Mouse (Mus musculus) heart, embryonic 15.5 days (tissue): Measurements from ENCODE around the gene Col18a1. TPM values are rescaled to one million over a fixed set of nuclear protein-coding genes. Genes with fewer than 3 reads are reported as not detected.

Experiments
- ATAC-seq: fragments of 200-750 bp; cut with Nextera tagmentation; replicated peaks from 2 replicates; pipeline ENCODE4 v1.8.0; 2017; ENCODE audit warnings: low read depth, moderate TSS enrichment; ENCODE audit not compliant: insufficient number of reproducible peaks, insufficient read depth, low FRiP score
- H3K27ac ChIP-seq: fragments of 300-500 bp; sonication (generic); 2 replicates; pipeline ENCODE4 v1.5.1; 2015; ENCODE audit warnings: mild to moderate bottlenecking, inconsistent platforms
- H3K27me3 ChIP-seq: fragments of 300-500 bp; sonication (generic); 2 replicates; pipeline ENCODE4 v1.6.1; 2015; ENCODE audit warnings: inconsistent platforms
- H3K36me3 ChIP-seq: fragments of 300-500 bp; sonication (generic); 2 replicates; pipeline ENCODE4 v1.6.1; 2015; ENCODE audit warnings: mild to moderate bottlenecking, inconsistent platforms
- H3K4me1 ChIP-seq: fragments of 300-500 bp; sonication (generic); replicated peaks from 2 replicates; pipeline ENCODE4 v1.6.1; 2015; ENCODE audit warnings: inconsistent platforms
- H3K4me2 ChIP-seq: fragments of 300-500 bp; sonication (generic); 2 replicates; pipeline ENCODE4 v1.6.1; 2015; ENCODE audit warnings: inconsistent platforms, mild to moderate bottlenecking, moderate library complexity
- H3K4me3 ChIP-seq: fragments of 300-500 bp; sonication (generic); 2 replicates; pipeline ENCODE4 v1.5.1; 2015; ENCODE audit warnings: mild to moderate bottlenecking, inconsistent platforms
- H3K9ac ChIP-seq: fragments of 300-500 bp; sonication (generic); 2 replicates; pipeline ENCODE4 v1.6.1; 2015; ENCODE audit warnings: mild to moderate bottlenecking, inconsistent platforms
- H3K9me3 ChIP-seq: fragments of 300-500 bp; sonication (generic); replicated peaks from 2 replicates; pipeline ENCODE4 v1.6.1; 2016; ENCODE audit warnings: inconsistent platforms
- WGBS: fragments of 180-500 bp; shearing (Covaris S2); methylation state at CpG from one replicate; pipeline ENCODE4 v1.1.7; 2015; ENCODE audit warnings: mixed read lengths; 5-methylcytosine and 5-hydroxymethylcytosine counted together
- polyA plus RNA-seq: library from polyadenylated mRNA; unstranded; fragments of >200 nt; fragmentation: Nextera tagmentation; extraction: Ambion mirVana; gene quantifications from 2 replicates; pipeline ENCODE4 v1.2.1, GENCODE M21; 2015

Col18a1 gene
- polyA plus RNA-seq, 1 experiment from 2014 or later = 108 TPM

DNA sequence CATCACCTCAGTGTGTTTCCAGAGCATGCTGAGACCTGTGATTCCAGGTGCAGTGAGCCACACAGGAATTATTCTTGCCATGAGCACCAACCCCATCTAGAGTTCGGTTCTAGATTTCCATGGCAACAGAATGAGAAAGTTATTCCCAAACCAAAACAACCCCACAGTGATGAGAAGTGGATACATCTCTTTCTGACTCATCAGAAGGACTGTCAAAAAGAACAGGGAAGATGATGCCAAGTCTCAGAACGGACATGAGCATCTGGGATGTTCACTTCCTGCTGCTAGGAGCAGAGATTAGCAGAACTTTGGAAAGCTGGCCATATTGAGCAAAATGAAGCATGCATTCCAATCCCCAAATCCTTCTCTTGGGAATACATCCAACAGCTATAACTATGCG is 13.8 kb upstream of the Col18a1 start:
- Histone ChIP-seq H3K4me3 (no peak overlapping the region), H3K4me1 (no peaks in the 10 kb centered on the region), H3K9me3 (no peaks in the 10 kb centered on the region), H3K36me3 (no peaks in the 10 kb centered on the region), H3K27me3 (no peaks in the 10 kb centered on the region), H3K27ac (no peak overlapping the region), H3K9ac (no peak overlapping the region), H3K4me2 (no peak overlapping the region)
- WGBS = 69% methylated on average over 3 of the region's 3 CpGs
- ATAC-seq = no peak

DNA sequence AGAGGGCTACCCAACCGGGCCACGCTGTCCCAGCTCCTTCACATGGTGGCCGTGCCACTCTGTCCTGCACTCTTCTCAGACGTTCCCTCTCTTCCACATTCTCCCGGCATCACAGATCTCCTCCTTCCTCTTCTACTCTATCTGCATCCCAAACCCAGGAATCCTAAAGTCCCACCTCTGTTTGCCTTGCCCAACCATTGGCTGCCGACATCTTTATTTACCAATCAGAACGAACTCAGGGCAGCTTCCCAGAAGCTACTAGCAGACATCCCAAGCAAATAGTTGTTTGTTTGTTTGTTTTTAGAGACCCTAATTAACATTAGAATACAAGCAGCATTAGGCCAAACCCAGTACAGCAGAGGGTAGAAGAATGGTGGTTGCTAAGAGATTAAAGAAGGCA is 12.3 kb upstream of the Col18a1 start:
- H3K36me3 ChIP-seq = no peaks in the 10 kb centered on the region
- H3K9me3 ChIP-seq = no peaks in the 10 kb centered on the region
- H3K4me3 ChIP-seq = no peak overlapping the region
- 73% methylated on average over 7 of the region's 7 CpGs for WGBS
- no peak overlapping the region for H3K27ac ChIP-seq
- H3K4me2 ChIP-seq = no peak overlapping the region
- no peaks in the 10 kb centered on the region for H3K27me3 ChIP-seq
- H3K4me1 ChIP-seq = no peaks in the 10 kb centered on the region
- no peak for ATAC-seq
- no peak overlapping the region for H3K9ac ChIP-seq

DNA sequence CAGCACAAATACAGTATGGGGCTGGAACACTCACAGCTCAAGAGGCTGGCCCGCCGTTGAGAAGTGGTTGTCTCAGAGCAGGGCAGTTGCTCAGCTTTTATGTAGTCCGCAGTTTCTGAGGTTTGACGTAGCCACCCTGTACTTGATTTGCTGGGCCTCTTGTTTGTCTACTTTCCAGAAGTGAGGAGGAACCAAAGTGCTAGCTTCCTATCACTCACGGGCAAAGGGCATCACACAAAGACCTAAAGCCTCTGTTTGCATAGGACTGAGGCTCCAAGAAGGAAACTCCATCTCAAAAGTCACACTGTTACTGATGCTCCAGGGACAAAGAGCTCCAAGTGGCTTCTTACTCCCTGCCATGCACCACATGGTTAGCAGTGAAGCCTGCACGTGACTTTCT is 4.1 kb upstream of the Col18a1 start:
- Histone ChIP-seq H3K9me3 (no peaks in the 10 kb centered on the region), H3K27ac (no peak overlapping the region), H3K36me3 (no peaks in the 10 kb centered on the region), H3K27me3 (peaks cover 16% of the 10 kb centered on the region), H3K4me1 (peaks cover 20% of the 10 kb centered on the region), H3K4me3 (no peak overlapping the region), H3K4me2 (no peak overlapping the region), H3K9ac (no peak overlapping the region)
- WGBS = 86% methylated on average over 6 of the region's 6 CpGs
- no peak for ATAC-seq

GRCm38 (mm10) chr10:77165318-77165945 is 916 bp downstream of the Col18a1 start:
- ATAC-seq = peak; percentile 29
- Histone ChIP-seq H3K4me1 (peaks cover 38% of the 10 kb centered on the region), H3K36me3 (no peaks in the 10 kb centered on the region)

DNA sequence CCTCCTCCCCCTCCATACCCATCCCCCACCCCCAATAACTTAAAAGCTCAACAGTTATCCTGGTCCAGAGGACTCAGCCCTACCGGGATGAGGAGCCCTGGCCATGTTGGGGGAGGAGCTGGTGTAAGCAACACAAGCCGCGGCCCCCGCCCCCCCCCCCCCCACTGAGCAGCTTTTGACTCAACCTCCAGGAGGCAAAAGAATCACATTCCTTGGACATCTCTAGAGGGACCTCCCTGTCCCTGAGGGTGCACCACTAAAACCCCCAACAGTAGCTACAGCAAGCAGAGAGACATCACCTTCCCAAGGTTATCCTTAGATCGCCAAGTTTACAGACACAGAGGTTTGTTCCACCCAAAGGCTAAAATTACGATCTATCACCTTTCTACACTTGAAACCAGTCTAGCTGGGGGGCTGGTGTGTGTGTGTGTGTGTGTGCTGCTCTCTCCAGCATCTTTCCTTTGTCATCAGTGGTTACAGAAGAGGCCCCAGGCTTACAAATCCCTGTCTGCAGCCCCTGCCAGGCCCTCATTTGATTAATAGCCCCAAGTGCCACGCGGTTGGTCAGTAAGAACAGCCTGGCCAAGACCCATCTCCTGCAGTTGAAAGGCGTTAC is 1.8 kb downstream of the Col18a1 start:
- H3K36me3 ChIP-seq = no peaks in the 10 kb centered on the region
- ATAC-seq = no peak
- H3K4me2 ChIP-seq = peak overlapping the region; percentile 98
- peaks cover 47% of the 10 kb centered on the region for H3K4me1 ChIP-seq
- H3K9me3 ChIP-seq = no peaks in the 10 kb centered on the region
- no peak overlapping the region; the same call in 1 of the 2 replicates for H3K9ac ChIP-seq
- H3K27ac ChIP-seq = no peak overlapping the region
- WGBS = 21% methylated on average over 9 of the region's 9 CpGs
- peak overlapping the region; percentile 67 for H3K4me3 ChIP-seq
- H3K27me3 ChIP-seq = peaks cover 16% of the 10 kb centered on the region

More at GRCm38 (mm10) chr10:77165318-77165945, 916 bp downstream of the Col18a1 start:
- Histone ChIP-seq H3K27me3 (peaks cover 16% of the 10 kb centered on the region), H3K9ac (peak overlapping the region; percentile 67), H3K4me3 (peak overlapping the region; percentile 67), H3K9me3 (no peaks in the 10 kb centered on the region), H3K4me2 (peak overlapping the region; percentile 98), H3K27ac (peak overlapping the region; percentile 55)
- WGBS = under 1% methylated on average over 40 of the region's 40 CpGs

- H3K36me3 ChIP-seq = no peaks in the 10 kb centered on the region
- no peak overlapping the region for H3K27ac ChIP-seq
- no peaks in the 10 kb centered on the region for H3K9me3 ChIP-seq
- H3K27me3 ChIP-seq = peaks cover 16% of the 10 kb centered on the region
- H3K4me3 ChIP-seq = peak overlapping the region; percentile 67
- peaks cover 52% of the 10 kb centered on the region for H3K4me1 ChIP-seq
- H3K4me2 ChIP-seq = peak overlapping the region; percentile 98
- 54% methylated on average over 5 of the region's 5 CpGs for WGBS
- no peak for ATAC-seq
- no peak overlapping the region for H3K9ac ChIP-seq
Observed at GRCm38 (mm10) chr10:77164041-77164436, 2.3 kb downstream of the Col18a1 start.

- H3K4me2 ChIP-seq = peak overlapping the region; percentile 98
- H3K27me3 ChIP-seq = peaks cover 16% of the 10 kb centered on the region
- H3K4me3 ChIP-seq = peak overlapping the region; percentile 67; the same call in 1 of the 2 replicates
- no peak for ATAC-seq
- peaks cover 57% of the 10 kb centered on the region for H3K4me1 ChIP-seq
- no peak overlapping the region for H3K9ac ChIP-seq
- 0 out of 2 replicates have a peak overlapping the region, but pooled peaks have one; percentile 20 for H3K27ac ChIP-seq
- H3K9me3 ChIP-seq = no peaks in the 10 kb centered on the region
- H3K36me3 ChIP-seq = no peaks in the 10 kb centered on the region
- WGBS = 63% methylated on average over 4 of the region's 4 CpGs
Observed at GRCm38 (mm10) chr10:77163392-77163977, 2.9 kb downstream of the Col18a1 start.

- H3K36me3 ChIP-seq = no peaks in the 10 kb centered on the region
- peak overlapping the region; percentile 40 for H3K4me2 ChIP-seq
- peak overlapping the region; percentile 72 for H3K27ac ChIP-seq
- H3K9ac ChIP-seq = no peak overlapping the region
- peak; percentile 78 for ATAC-seq
- peaks cover 68% of the 10 kb centered on the region for H3K4me1 ChIP-seq
- 10% methylated on average over 8 of the region's 8 CpGs for WGBS
- no peaks in the 10 kb centered on the region for H3K9me3 ChIP-seq
- H3K27me3 ChIP-seq = no peaks in the 10 kb centered on the region
- no peak overlapping the region for H3K4me3 ChIP-seq
Observed at GRCm38 (mm10) chr10:77159573-77159972, 6.8 kb downstream of the Col18a1 start.

- H3K4me2 ChIP-seq = peak overlapping the region; percentile 40
- H3K9me3 ChIP-seq = no peaks in the 10 kb centered on the region
- no peak overlapping the region for H3K9ac ChIP-seq
- H3K27me3 ChIP-seq = no peaks in the 10 kb centered on the region
- WGBS = 14% methylated on average over 3 of the region's 3 CpGs
- peaks cover 70% of the 10 kb centered on the region for H3K4me1 ChIP-seq
- no peak overlapping the region for H3K4me3 ChIP-seq
- peak; percentile 33; the same call in 1 of the 2 replicates for ATAC-seq
- H3K27ac ChIP-seq = peak overlapping the region; percentile 72
- H3K36me3 ChIP-seq = no peaks in the 10 kb centered on the region
Observed at GRCm38 (mm10) chr10:77158948-77159347, 7.4 kb downstream of the Col18a1 start.

- Histone ChIP-seq H3K9me3 (no peaks in the 10 kb centered on the region), H3K4me3 (no peak overlapping the region), H3K36me3 (no peaks in the 10 kb centered on the region), H3K4me2 (no peak overlapping the region), H3K27ac (no peak overlapping the region), H3K9ac (no peak overlapping the region), H3K4me1 (peaks cover 73% of the 10 kb centered on the region), H3K27me3 (no peaks in the 10 kb centered on the region)
- 30% methylated on average over 10 of the region's 11 CpGs for WGBS
- ATAC-seq = no peak
Observed at GRCm38 (mm10) chr10:77157245-77158019, 8.9 kb downstream of the Col18a1 start.

- WGBS = 37% methylated on average over 2 of the region's 2 CpGs
- no peak overlapping the region for H3K9ac ChIP-seq
- no peak overlapping the region for H3K4me3 ChIP-seq
- H3K27ac ChIP-seq = peak overlapping the region; percentile 47; the same call in 1 of the 2 replicates
- no peak overlapping the region for H3K4me2 ChIP-seq
- ATAC-seq = peak; percentile 59; the same call in 1 of the 2 replicates
- no peaks in the 10 kb centered on the region for H3K27me3 ChIP-seq
- H3K36me3 ChIP-seq = no peaks in the 10 kb centered on the region
- peaks cover 66% of the 10 kb centered on the region for H3K4me1 ChIP-seq
- no peaks in the 10 kb centered on the region for H3K9me3 ChIP-seq
Observed at GRCm38 (mm10) chr10:77152178-77152621, 14.1 kb downstream of the Col18a1 start.
